Mouse (Mus musculus) cerebellum, adult 2 months (tissue): ENCODE results near the gene Thsd4. TPM values are rescaled to one million over a fixed set of nuclear protein-coding genes. Genes with fewer than 3 reads are reported as not detected.
A peak's percentile ranks its signal among the peaks of the same experiment; 100 is the strongest.

Experiments
- DNase-seq, 2 experiments: peaks; one replicate each; pipeline ENCODE4 v3.0.0; 2021
- H3K27ac ChIP-seq: fragments of 200-500 bp; 2 replicates; pipeline ENCODE4 v1.5.1; 2012; ENCODE audit warnings: low read length, control low read depth, inconsistent platforms; ENCODE audit not compliant: insufficient read depth
- H3K27me3 ChIP-seq: fragments of 200-500 bp; 2 replicates; pipeline ENCODE4 v1.6.1; 2012; ENCODE audit warnings: inconsistent platforms, mild to moderate bottlenecking, low read length, moderate library complexity; ENCODE audit not compliant: control insufficient read depth, insufficient read depth
- H3K4me1 ChIP-seq: fragments of 200-500 bp; 2 replicates; pipeline ENCODE4 v1.6.1; 2011; ENCODE audit warnings: low read length; ENCODE audit not compliant: control insufficient read depth, insufficient read depth
- H3K4me3 ChIP-seq: fragments of 200-500 bp; replicated peaks from 2 replicates; pipeline ENCODE3; 2011; ENCODE audit warnings: mild to moderate bottlenecking, low read depth, low read length, control low read depth; ENCODE audit not compliant: insufficient read depth
- CTCF ChIP-seq: fragments of 200-500 bp; IDR thresholded peaks from 2 replicates; pipeline ENCODE4 v1.5.1; 2011; ENCODE audit warnings: low read depth, mild to moderate bottlenecking, control low read depth, low read length, moderate library complexity, borderline replicate concordance; ENCODE audit not compliant: insufficient read depth
- POLR2A ChIP-seq: fragments of 200-500 bp; IDR thresholded peaks from 2 replicates; pipeline ENCODE4 v1.6.1; 2011; ENCODE audit warnings: low read length, control low read depth, borderline replicate concordance; ENCODE audit not compliant: insufficient read depth
- WGBS: fragments of 180-500 bp; shearing (Covaris S2); methylation state at CpG from one replicate; pipeline ENCODE4 v1.1.7; 2018; 5-methylcytosine and 5-hydroxymethylcytosine counted together
- polyA plus RNA-seq: library from polyadenylated mRNA; depleted of rRNA; stranded (reverse); fragments of >200 nt; gene quantifications from 2 replicates; pipeline ENCODE4 v1.2.3, GENCODE M21; 2012; rRNA removed

Gene Thsd4
- polyA plus RNA-seq = 2.4 and 2.7 TPM in 2 replicates

GRCm38 (mm10) chr9:60521806-60522264, at the start of gene Thsd4:
TSS of gene Thsd4 (minus strand) at chr9:60522046.
- H3K4me3 ChIP-seq = peak within 1 kb of the TSS; percentile 36
- no peak within 1 kb of the TSS for H3K27ac ChIP-seq
- peak; percentile 40 to 48 for DNase-seq
- H3K27me3 ChIP-seq = no peaks in the 10 kb centered on the region; the same call in 1 of the 2 replicates
- 1% methylated on average over 51 of the region's 51 CpGs for WGBS
- H3K4me1 ChIP-seq = no peaks in the 10 kb centered on the region
- no peak for TF ChIP-seq POLR2A
- TF ChIP-seq CTCF = peak; percentile 56; the same call in 1 of the 2 replicates

- H3K27me3 ChIP-seq = no peaks in the 10 kb centered on the region
- no peak for TF ChIP-seq POLR2A
- H3K4me3 ChIP-seq = no peak overlapping the region
- H3K27ac ChIP-seq = no peak overlapping the region
- no peaks in the 10 kb centered on the region for H3K4me1 ChIP-seq
- WGBS = 97% methylated on average over 4 of the region's 4 CpGs
- no peak for DNase-seq
Observed at GRCm38 (mm10) chr9:60571041-60571440, 49.2 kb upstream of the Thsd4 start.

- TF ChIP-seq CTCF (no peak), POLR2A (no peak)
- Histone ChIP-seq H3K4me1 (no peaks in the 10 kb centered on the region), H3K27ac (no peak overlapping the region), H3K27me3 (no peaks in the 10 kb centered on the region), H3K4me3 (no peak overlapping the region)
- 21% methylated on average over 2 of the region's 2 CpGs for WGBS
- no peak for DNase-seq
Observed at GRCm38 (mm10) chr9:60569366-60569765, 47.5 kb upstream of the Thsd4 start.

GRCm38 (mm10) chr9:60563809-60564208, 42.0 kb upstream of the Thsd4 start:
- WGBS = 93% methylated on average over 7 of the region's 7 CpGs
- Histone ChIP-seq H3K27ac (no peak overlapping the region), H3K4me1 (no peaks in the 10 kb centered on the region), H3K4me3 (no peak overlapping the region), H3K27me3 (no peaks in the 10 kb centered on the region)
- DNase-seq = no peak
- TF ChIP-seq CTCF = no peak
- no peak for TF ChIP-seq POLR2A

DNA sequence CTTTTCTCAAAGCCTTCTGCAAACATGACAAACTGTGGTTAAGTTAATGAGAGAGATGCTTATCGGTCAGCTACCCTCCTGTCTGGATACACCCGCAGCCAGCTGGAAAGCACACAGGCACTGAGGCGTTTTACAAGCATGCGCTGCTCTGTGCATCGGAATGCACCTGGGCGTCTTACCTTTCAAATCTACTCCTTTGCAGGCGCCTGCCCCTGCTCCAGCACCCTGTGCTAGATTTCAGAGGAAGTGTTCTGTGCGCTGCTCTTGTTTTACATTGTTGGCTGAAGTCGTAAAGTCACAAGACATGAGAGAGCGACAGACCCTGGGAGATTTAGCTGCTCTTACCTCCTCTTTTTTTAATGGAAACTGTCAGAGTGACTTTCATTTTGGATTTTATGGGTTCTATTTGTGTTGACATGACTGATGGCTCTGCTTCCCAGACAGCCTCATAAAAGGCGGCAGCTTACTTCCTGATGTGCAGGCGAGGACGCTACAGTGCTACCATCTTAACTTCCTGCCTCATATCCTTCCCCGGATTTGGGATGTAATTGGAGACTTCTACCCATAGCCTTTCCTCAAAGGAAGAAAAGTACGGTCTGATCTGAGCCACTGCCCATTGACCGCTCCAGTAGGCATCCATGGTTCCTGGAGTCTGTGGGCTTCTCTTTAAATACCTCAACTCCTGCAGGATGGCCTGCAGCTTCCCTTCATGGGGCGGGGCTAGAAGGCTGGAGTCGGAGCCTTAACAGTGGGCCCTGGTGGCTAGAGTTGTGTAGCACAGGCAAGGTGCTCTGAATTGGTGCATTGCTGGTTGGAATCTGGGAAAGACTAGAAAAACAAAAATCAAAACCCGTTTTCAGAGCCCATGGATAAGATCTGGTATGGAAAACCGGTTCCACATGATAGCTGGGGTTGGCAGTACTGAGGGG, 40.9 kb upstream of the Thsd4 start:
- H3K4me3 ChIP-seq = no peak overlapping the region
- DNase-seq = no peak
- H3K27me3 ChIP-seq = no peaks in the 10 kb centered on the region
- no peak overlapping the region for H3K27ac ChIP-seq
- 75% methylated on average over 20 of the region's 20 CpGs for WGBS
- no peaks in the 10 kb centered on the region for H3K4me1 ChIP-seq
- TF ChIP-seq POLR2A (no peak), CTCF (no peak)

DNA sequence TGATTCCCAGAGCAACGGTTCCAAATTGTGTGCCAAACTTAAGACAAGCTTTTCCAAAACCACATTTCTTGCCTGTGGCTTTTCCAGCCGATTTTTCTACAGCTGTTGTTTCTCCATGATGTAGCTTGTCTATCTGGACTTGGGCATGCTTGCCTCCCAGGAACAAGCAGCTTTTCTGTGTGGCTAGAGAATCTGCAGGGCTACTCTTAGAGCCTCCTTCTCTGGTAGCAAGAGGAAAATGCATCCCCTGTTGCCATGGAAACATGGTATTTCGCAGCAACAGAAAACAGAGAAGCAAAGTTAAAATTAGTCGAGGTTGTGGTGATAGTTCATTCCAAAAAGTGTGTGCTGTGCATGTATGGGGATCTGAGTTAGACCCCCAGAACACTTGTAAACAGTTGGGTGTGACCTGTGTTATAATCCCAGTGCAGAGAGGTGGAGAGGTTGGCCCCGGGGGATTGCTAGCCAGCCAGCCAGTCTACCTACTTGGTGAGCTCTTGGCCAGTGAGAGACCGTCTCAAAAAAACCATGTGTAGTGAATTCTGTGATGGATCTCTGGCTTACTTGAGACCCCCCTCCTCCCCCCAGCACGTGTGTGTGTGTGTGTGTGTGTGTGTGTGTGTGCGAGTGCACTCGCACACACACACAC, 39.9 kb upstream of the Thsd4 start:
- 40% methylated on average over 9 of the region's 9 CpGs for WGBS
- no peak overlapping the region for H3K27ac ChIP-seq
- H3K27me3 ChIP-seq = no peaks in the 10 kb centered on the region
- DNase-seq = no peak
- no peaks in the 10 kb centered on the region for H3K4me1 ChIP-seq
- H3K4me3 ChIP-seq = no peak overlapping the region
- TF ChIP-seq CTCF = no peak
- no peak for TF ChIP-seq POLR2A

- WGBS = 75% methylated on average over 3 of the region's 3 CpGs
- H3K4me1 ChIP-seq = no peaks in the 10 kb centered on the region
- DNase-seq = no peak
- no peak overlapping the region for H3K27ac ChIP-seq
- H3K4me3 ChIP-seq = no peak overlapping the region
- H3K27me3 ChIP-seq = no peaks in the 10 kb centered on the region
- TF ChIP-seq CTCF (no peak), POLR2A (no peak)
Observed at GRCm38 (mm10) chr9:60558507-60558906, 36.7 kb upstream of the Thsd4 start.
